Mouse (Mus musculus): Measurements from ENCODE around the gene Dnm2.
"Not testable (repeated sequence)": the region's sequence is repeated elsewhere in the genome, so short reads cannot be mapped to it uniquely, and the experiment has no call there.

DNA sequence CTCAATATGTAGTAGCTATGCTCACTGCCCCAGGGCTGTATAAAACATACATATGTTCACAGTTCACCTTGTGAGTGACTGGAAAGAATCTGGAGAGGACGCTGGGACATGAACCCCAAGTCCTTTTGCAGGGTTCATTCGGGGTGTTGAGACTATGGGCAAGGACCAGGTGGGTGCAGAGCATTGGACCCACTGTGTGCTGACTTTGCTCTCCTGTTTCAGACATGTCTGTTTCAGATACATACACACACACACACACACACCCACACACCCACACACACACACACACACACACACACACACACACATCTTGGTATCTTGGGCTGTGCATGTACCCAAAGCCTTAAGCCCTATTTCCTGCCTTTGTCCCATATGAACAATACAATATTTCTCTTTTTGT lies 117.3 kb downstream of the Dnm2 start:
- not testable (repeated sequence) for TF ChIP-seq CTCF (IDR thresholded peaks at IDR 0.05; ENCODE audit: low read depth); EP300 (optimal IDR thresholded peaks at IDR 0.05)

Measured in stomach, postnatal 0 days (tissue).